Mouse (Mus musculus) limb, embryonic 11.5 days (tissue): ENCODE results near the gene Zfp871. TPM values are rescaled to one million over a fixed set of nuclear protein-coding genes. Genes with fewer than 3 reads are reported as not detected.

ENCODE experiments used
- ATAC-seq: fragments of 200-750 bp; cut with Nextera tagmentation; 2 replicates; pipeline ENCODE4 v1.8.0; 2017; ENCODE audit warnings: low read depth; ENCODE audit not compliant: insufficient number of reproducible peaks, low FRiP score, low TSS enrichment
- DNase-seq: peaks from one replicate; pipeline ENCODE4 v3.0.0-alpha.2; 2015; ENCODE audit warnings: low spot score
- H3K27ac ChIP-seq: fragments of 300-500 bp; sonication (generic); replicated peaks from 2 replicates; pipeline ENCODE4 v1.5.1; 2014; ENCODE audit warnings: low read depth, mild to moderate bottlenecking, low read length
- H3K27me3 ChIP-seq: fragments of 300-500 bp; sonication (generic); 2 replicates; pipeline ENCODE4 v1.6.1; 2014; ENCODE audit warnings: mild to moderate bottlenecking, low read length, mixed read lengths; ENCODE audit not compliant: control insufficient read depth, insufficient read depth
- H3K36me3 ChIP-seq: fragments of 300-500 bp; sonication (generic); 2 replicates; pipeline ENCODE4 v1.6.1; 2014; ENCODE audit warnings: mild to moderate bottlenecking, low read length, moderate library complexity, mixed read lengths; ENCODE audit not compliant: control insufficient read depth, insufficient read depth
- H3K4me1 ChIP-seq: fragments of 300-500 bp; sonication (generic); 2 replicates; pipeline ENCODE4 v1.6.1; 2014; ENCODE audit warnings: low read length, mixed read lengths; ENCODE audit not compliant: control insufficient read depth, insufficient read depth
- H3K4me2 ChIP-seq: fragments of 300-500 bp; sonication (generic); 2 replicates; pipeline ENCODE4 v1.6.1; 2014; ENCODE audit warnings: low read depth, mild to moderate bottlenecking, moderate library complexity; ENCODE audit not compliant: severe bottlenecking
- H3K4me3 ChIP-seq: fragments of 300-500 bp; sonication (generic); 2 replicates; pipeline ENCODE4 v1.5.1; 2014; ENCODE audit warnings: low read depth, low read length
- H3K9ac ChIP-seq: fragments of 300-500 bp; sonication (generic); 2 replicates; pipeline ENCODE4 v1.6.1; 2014; ENCODE audit warnings: mild to moderate bottlenecking, low read length
- H3K9me3 ChIP-seq: fragments of 300-500 bp; sonication (generic); 2 replicates; pipeline ENCODE4 v1.6.1; 2016; ENCODE audit warnings: low read length; ENCODE audit not compliant: control insufficient read depth
- WGBS: fragments of 180-500 bp; shearing (Covaris S2); extraction: QIAGEN DNeasy Blood & Tissue Kit; methylation state at CpG from one replicate; pipeline ENCODE4 v1.1.7; 2014; 5-methylcytosine and 5-hydroxymethylcytosine counted together
- polyA plus RNA-seq: library from polyadenylated mRNA; unstranded; fragments of >200 nt; fragmentation: Nextera tagmentation; extraction: Ambion mirVana; gene quantifications from 2 replicates; pipeline ENCODE4 v1.2.1, GENCODE M21; 2014

Zfp871 gene
- polyA plus RNA-seq: 46.2 and 48.2 TPM in 2 replicates

GRCm38 (mm10) chr17:32788094-32788559 lies at the start of gene Zfp871:
Gene Zfp871 (minus strand): TSS chr17:32788287.
- peaks cover 7% of the 10 kb centered on the region for H3K36me3 ChIP-seq
- ATAC-seq: peak; percentile 95
- WGBS: under 1% methylated on average over 22 of the region's 22 CpGs

DNA sequence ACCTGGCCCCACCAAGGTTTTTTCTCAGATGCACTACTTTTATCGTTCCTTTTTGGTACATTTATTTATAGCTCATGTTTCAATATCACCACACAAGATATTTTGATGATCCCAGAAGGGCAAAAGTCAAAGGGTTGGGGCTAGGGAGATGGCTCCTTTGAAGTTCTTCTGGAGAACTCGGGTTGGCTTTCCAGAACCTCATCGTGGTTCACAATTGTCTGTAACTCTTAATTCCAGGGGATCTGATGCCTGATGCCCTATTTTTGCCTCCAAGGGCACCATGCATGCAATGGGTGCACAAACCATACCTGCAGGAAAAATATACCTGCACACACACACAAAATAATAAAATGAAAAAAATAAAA lies 42.3 kb upstream of the Zfp871 start:
- Histone ChIP-seq H3K36me3 (no peaks in the 10 kb centered on the region; the same call in 1 of the 2 replicates), H3K27me3 (no peaks in the 10 kb centered on the region), H3K4me1 (0 out of 2 replicates have a peak, but pooled peaks cover 6% of the 10 kb centered on the region), H3K27ac (no peak overlapping the region), H3K9me3 (no peaks in the 10 kb centered on the region), H3K4me2 (peak overlapping the region; percentile 78), H3K9ac (no peak overlapping the region), H3K4me3 (peak overlapping the region; percentile 85)
- DNase-seq: no peak
- WGBS: 34% methylated on average over 3 of the region's 3 CpGs
- ATAC-seq: 0 out of 2 replicates have a peak, but pooled peaks have one; percentile 39

More at GRCm38 (mm10) chr17:32788094-32788559, at the start of gene Zfp871:
- H3K9ac ChIP-seq: peak within 1 kb of the TSS; percentile 94
- peak within 1 kb of the TSS; percentile 65 for H3K4me2 ChIP-seq
- no peaks in the 10 kb centered on the region for H3K9me3 ChIP-seq
- 0 out of 2 replicates have a peak, but pooled peaks cover 3% of the 10 kb centered on the region for H3K4me1 ChIP-seq
- H3K27ac ChIP-seq: peak within 1 kb of the TSS; percentile 68
- H3K27me3 ChIP-seq: no peaks in the 10 kb centered on the region
- peak; percentile 87 for DNase-seq
- peak within 1 kb of the TSS; percentile 91 for H3K4me3 ChIP-seq

DNA sequence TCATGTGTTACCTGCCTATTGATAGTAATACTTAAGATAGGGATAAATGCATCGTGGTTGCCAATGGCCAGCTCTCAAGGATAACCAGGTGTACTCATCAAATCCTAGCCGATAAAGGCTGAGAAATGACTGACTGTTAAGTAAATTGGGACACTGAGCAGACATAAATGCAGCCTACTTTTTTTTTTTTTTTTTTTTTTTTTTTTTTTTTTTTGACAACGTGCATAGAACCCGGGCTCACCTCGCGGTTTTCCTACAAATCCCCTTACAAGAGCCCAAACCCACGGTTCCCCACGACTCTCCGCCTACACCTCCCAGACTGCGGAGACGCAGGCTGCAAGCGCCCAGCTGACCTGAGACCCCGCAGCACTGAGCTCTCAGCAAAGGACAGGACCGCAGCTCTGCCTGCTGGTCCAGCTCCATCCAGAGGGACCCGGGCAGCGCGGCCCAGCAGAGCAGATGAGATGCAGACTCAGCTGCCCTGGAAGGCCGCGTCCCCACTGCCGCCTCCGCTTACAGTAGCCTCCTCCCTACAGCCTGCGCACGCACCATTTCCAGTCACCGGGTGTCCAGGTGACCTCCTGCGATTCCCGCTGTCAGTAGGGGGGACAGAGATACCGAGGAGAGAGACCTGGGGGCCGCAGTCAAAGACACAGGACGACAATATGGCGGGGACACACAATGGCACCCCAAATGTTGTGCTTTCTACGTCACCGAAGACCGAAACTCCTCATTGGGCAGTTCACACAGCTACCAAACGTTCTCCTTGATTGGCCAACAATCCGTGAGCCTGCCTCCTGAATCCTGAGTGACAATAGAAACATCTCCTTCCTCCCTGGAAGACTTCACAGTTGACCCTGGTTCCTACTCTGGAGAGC lies 41.7 kb upstream of the Zfp871 start, which contains the start of gene Zfp799:
Zfp799 (minus strand) TSS at position 722 of the 878 bp plus-strand sequence.
- no peaks in the 10 kb centered on the region for H3K9me3 ChIP-seq
- H3K36me3 ChIP-seq: no peaks in the 10 kb centered on the region; the same call in 1 of the 2 replicates
- 0 out of 2 replicates have a peak within 1 kb of the TSS, but pooled peaks have one; percentile 14 for H3K27ac ChIP-seq
- H3K4me3 ChIP-seq: peak within 1 kb of the TSS; percentile 85
- peak within 1 kb of the TSS; percentile 78 for H3K4me2 ChIP-seq
- DNase-seq: peak; percentile 84
- H3K27me3 ChIP-seq: no peaks in the 10 kb centered on the region
- peak; percentile 95 for ATAC-seq
- peak within 1 kb of the TSS; percentile 98 for H3K9ac ChIP-seq
- 0 out of 2 replicates have a peak, but pooled peaks cover 6% of the 10 kb centered on the region for H3K4me1 ChIP-seq
- 2% methylated on average over 35 of the region's 35 CpGs for WGBS

GRCm38 (mm10) chr17:32816074-32816784 lies 28.1 kb upstream of the Zfp871 start:
- peaks cover 11% of the 10 kb centered on the region for H3K36me3 ChIP-seq
- H3K9ac ChIP-seq: no peak overlapping the region
- H3K27ac ChIP-seq: no peak overlapping the region
- ATAC-seq (no peak), DNase-seq (no peak)
- H3K4me3 ChIP-seq: no peak overlapping the region
- H3K9me3 ChIP-seq: no peaks in the 10 kb centered on the region
- H3K4me1 ChIP-seq: no peaks in the 10 kb centered on the region
- H3K4me2 ChIP-seq: no peak overlapping the region
- no peaks in the 10 kb centered on the region for H3K27me3 ChIP-seq
- 97% methylated on average over 1 of the region's 1 CpGs for WGBS

DNA sequence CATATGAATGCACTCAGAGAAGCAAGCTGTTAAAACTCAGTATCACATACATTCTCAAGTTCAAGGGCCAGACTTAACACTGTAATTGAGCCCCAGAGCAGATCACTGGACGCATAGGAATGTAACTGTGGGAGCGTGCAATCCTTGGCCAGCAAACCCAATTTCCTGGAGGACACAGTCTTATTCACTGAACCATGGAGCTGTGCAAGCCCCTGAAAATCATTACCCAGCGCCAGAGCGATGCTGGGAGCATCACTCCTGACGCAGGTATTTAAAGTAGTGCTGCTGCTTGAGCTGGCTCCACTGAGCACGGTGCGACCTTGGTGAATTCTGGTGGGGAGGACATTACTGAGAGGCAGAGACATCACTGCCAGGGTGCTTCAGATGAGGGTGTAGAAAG lies 26.0 kb upstream of the Zfp871 start:
- H3K27me3 ChIP-seq: no peaks in the 10 kb centered on the region
- no peaks in the 10 kb centered on the region for H3K9me3 ChIP-seq
- DNase-seq (no peak), ATAC-seq (no peak)
- H3K4me1 ChIP-seq: no peaks in the 10 kb centered on the region
- no peak overlapping the region for H3K4me2 ChIP-seq
- H3K4me3 ChIP-seq: no peak overlapping the region
- 82% methylated on average over 7 of the region's 7 CpGs for WGBS
- 0 out of 2 replicates have a peak, but pooled peaks cover 2% of the 10 kb centered on the region for H3K36me3 ChIP-seq
- H3K27ac ChIP-seq: no peak overlapping the region
- H3K9ac ChIP-seq: no peak overlapping the region

DNA sequence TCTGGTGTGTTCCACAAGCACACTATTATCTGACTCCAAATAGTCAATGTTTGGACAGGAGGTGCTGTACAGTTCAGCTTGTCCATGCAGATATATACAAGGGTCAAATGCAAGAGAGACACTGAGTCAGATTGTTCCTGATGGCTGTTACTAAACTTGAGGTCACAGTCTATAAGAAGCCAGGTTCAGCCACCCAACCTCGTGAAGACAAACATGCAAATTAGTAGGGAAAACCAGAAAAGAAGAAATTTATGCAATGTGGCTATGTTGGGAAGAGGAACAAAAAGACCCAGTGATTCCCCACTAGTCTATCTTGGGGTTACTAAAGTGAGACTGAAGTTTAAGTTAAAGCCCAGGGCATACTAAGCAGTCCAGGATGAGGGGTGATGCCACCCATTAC lies 22.6 kb upstream of the Zfp871 start:
- WGBS: 59% methylated on average over 1 of the region's 1 CpGs
- H3K27me3 ChIP-seq: no peaks in the 10 kb centered on the region
- H3K36me3 ChIP-seq: no peaks in the 10 kb centered on the region
- H3K4me3 ChIP-seq: no peak overlapping the region
- H3K9me3 ChIP-seq: no peaks in the 10 kb centered on the region
- H3K9ac ChIP-seq: no peak overlapping the region
- no peak overlapping the region for H3K4me2 ChIP-seq
- ATAC-seq: no peak
- no peaks in the 10 kb centered on the region for H3K4me1 ChIP-seq
- H3K27ac ChIP-seq: no peak overlapping the region
- DNase-seq: no peak

DNA sequence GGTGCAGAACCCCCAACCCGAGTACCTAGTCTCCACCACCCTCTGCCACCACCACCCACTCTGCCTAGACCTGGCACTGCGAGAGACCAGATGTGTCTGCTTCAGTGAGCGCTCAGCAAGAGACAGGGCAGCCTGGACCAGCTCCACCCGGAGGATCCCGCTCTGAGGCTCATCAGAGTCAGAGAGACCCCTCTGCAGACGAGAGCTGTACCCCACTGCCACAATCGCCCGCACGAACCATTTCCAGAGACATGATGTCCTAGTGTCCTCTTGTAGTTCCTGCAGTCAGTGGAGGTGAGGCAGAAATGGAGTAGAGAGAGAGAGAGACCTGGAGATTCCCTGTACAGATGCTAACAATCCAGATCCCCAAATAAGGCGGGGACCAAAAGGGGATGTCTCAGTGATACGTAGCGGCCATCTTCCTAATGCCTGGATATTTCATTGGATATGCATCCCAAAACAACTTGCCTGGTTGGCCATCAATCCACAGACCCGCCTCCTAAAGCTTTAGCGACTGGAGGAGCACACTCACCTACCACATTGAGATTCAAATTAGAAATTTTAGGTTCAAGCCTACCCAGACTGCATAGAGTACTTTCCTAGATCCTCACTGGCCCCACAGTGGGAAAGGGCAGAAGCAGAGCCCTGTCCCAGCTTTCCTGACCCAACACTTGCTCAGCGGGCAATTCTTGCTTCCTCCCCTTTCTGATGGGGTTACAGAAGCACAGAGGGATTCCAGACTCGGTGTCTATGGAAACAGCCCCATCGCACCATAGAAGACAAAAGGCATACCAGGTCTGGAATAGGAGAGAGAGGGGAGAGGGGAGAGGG lies 21.7 kb upstream of the Zfp871 start, which contains the start of gene Zfp811:
Zfp811 (minus strand) TSS at position 388 of the 831 bp plus-strand sequence.
- no peaks in the 10 kb centered on the region for H3K4me1 ChIP-seq
- H3K9ac ChIP-seq: peak within 1 kb of the TSS; percentile 63
- no peaks in the 10 kb centered on the region for H3K9me3 ChIP-seq
- peak within 1 kb of the TSS; percentile 76 for H3K4me2 ChIP-seq
- under 1% methylated on average over 17 of the region's 17 CpGs for WGBS
- H3K27me3 ChIP-seq: no peaks in the 10 kb centered on the region
- DNase-seq (peak; percentile 50), ATAC-seq (peak; percentile 57)
- no peaks in the 10 kb centered on the region for H3K36me3 ChIP-seq
- no peak within 1 kb of the TSS for H3K27ac ChIP-seq
- peak within 1 kb of the TSS; percentile 44 for H3K4me3 ChIP-seq
